Mouse (Mus musculus) gastrocnemius, adult 8-10 months (tissue): ENCODE measurements around the gene Foxp3. TPM values are rescaled to one million over a fixed set of nuclear protein-coding genes. Genes with fewer than 3 reads are reported as not detected.

Experiments
- DNase-seq, 2 experiments: peaks; one replicate each; pipeline ENCODE4 v3.0.0; 2022; ENCODE audit warnings: low spot score in 2 of 2
- total RNA-seq, 4 experiments: library from RNA; stranded (reverse); gene quantifications; 2 replicates each; pipeline ENCODE4 v1.2.4; 2022

Gene Foxp3
- under 1 TPM in 2 of 4 experiments, not detected in 2; 0.19 to 0.59 TPM for total RNA-seq

GRCm38 (mm10) chrX:7573176-7574086 is at the start of gene Foxp3:
TSS of gene Foxp3 (plus strand) at chrX:7573644.
- DNase-seq = peak in 1 of 2 experiments; percentile 30

- no peak for DNase-seq
Observed at GRCm38 (mm10) chrX:7524961-7525360, 48.5 kb upstream of the Foxp3 start.

DNA sequence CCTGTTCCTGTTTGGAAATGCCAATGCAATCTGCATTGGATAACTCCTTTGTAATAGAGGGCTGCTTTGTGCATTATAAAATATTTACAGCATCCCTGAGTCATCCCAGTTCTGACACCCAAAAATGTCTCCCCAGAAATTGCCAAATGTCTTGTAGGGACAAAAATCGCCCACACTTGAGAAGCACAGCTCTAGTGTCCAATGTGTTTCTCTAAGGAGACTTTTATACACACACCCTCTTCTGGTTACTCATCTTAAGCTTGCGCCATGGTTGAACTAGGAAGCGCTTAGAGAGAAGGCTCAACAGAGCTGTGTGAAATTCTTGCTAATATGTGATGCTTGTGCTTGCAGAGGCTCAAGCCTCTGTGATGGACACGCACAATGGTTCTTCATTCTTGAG is 20.0 kb upstream of the Foxp3 start:
- DNase-seq = no peak

GRCm38 (mm10) chrX:7563076-7563475 is 10.4 kb upstream of the Foxp3 start:
- no peak for DNase-seq

- no peak for DNase-seq
Observed at GRCm38 (mm10) chrX:7566352-7566751, 7.1 kb upstream of the Foxp3 start.

DNA sequence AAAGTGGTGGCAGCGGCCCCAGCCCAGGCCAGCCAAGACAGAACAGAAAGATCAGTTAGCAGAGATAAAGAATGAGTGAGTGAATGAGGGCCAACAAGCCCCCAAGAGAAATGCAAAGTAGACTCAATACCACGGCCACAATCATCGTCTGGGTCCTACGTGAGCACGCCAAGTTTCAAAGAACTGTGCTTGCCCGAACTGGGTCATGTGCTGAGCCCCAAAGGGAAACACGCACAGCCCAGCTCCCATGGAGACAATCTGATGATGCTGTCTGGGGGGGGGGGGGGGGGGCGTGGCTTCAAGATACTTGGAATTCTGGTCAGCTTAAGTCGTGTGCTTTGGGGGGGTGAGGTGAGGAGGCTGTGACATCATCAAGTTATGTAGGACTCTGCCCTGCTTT is 6.0 kb upstream of the Foxp3 start:
- DNase-seq = no peak

- DNase-seq = no peak
Observed at GRCm38 (mm10) chrX:7570481-7571175, 2.8 kb upstream of the Foxp3 start.

DNA sequence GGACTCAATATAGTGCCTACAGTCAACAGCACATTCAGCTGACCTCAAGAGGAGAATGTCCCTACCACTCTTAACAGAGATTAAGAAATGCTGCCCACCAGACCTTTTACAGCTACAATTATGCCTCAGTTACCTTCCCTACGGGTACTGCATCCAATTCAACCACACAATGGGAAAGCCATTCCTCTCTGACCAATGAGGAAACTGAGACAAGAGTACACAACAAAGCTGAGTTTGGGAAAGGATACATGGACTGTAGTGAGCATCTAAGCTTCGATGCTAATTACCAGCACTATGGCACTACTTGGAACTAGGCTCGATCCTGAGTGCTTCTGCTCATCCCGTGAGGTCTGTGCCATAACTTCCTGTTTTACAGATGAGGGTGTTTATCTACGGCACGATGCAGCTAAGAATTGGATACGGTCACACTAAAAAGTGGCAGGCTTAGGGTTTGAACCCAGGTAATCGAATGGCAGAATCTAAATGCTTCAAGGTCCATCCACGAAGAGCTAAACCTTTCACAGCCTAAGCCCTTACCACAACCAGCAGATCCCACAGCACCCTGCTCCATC is 1.8 kb upstream of the Foxp3 start:
- DNase-seq = no peak

DNA sequence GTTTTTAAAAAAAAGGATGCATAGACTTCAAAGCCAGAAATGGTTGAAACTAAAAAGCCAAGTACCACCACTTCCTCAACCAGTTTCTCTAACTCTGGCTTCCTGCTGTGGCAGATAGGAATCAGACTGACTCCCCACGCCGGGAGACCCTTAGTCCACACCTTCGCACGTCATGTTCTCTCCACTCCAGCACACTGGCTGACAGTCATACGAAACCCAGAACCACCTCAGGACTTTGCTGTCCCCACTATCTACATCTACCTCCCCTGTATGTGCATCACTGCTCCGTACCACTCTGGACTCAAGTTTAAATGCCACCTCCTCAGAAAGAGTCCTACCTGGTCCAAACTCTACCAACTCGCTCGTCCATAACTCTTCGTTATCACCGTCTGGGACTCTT is 978 bp upstream of the Foxp3 start:
- DNase-seq = no peak

GRCm38 (mm10) chrX:7574087-7574884 is 842 bp downstream of the Foxp3 start, which contains the start of gene Ppp1r3f:
TSS of gene Ppp1r3f (minus strand) at chrX:7574283.
- DNase-seq = peak; percentile 85 to 88

- DNase-seq = no peak
Observed at GRCm38 (mm10) chrX:7574885-7575231, 1.4 kb downstream of the Foxp3 start.

- DNase-seq = no peak
Observed at GRCm38 (mm10) chrX:7581151-7581550, 7.7 kb downstream of the Foxp3 start.

GRCm38 (mm10) chrX:7583881-7584280 is 10.4 kb downstream of the Foxp3 start:
- no peak for DNase-seq

DNA sequence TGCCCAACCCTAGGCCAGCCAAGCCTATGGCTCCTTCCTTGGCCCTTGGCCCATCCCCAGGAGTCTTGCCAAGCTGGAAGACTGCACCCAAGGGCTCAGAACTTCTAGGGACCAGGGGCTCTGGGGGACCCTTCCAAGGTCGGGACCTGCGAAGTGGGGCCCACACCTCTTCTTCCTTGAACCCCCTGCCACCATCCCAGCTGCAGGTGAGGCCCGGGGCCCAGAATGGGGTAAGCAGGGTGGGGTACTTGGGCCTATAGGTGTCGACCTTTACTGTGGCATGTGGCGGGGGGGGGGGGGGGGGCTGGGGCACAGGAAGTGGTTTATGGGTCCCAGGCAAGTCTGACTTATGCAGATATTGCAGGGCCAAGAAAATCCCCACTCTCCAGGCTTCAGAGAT is 12.9 kb downstream of the Foxp3 start:
- no peak for DNase-seq

DNA sequence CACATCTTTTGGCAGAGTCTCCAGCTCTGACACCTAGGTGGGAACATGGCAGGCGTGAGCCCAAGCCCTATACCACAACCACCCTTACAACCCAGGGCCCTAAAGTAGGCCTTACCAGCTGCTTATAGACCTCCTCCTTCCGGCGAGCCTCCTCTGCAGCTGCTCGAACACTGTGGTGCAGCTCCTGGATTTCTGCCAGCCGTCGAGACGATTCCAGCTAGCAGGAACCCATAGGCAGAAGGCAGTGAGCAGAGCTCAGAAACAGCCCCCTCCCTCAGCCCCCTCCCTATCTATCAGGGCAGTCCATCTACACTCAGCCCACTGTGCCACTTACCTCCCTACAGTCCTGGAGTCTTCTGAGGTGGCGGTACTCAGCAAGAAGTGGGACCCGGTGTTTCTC is 21.9 kb downstream of the Foxp3 start:
- no peak for DNase-seq

DNA sequence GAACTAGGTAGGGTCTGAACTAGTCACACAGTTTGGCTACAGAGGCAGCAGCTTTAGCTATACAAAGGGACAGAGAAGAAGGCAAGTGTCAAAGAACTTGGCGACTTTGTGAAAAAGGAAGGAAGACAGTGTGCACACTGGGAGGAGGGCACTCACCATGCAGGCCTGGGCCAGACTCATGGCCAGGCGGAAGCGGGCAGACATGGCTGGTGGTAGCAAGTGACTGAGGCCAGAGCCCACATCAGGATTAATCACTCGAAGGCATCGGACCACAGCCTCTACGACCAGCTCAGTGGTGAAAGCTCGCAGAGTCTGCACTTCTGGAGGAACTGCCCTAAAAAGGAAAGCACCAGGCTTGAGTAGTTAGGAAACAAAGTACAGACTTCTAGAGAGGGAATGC is 30.6 kb downstream of the Foxp3 start:
- no peak for DNase-seq

DNA sequence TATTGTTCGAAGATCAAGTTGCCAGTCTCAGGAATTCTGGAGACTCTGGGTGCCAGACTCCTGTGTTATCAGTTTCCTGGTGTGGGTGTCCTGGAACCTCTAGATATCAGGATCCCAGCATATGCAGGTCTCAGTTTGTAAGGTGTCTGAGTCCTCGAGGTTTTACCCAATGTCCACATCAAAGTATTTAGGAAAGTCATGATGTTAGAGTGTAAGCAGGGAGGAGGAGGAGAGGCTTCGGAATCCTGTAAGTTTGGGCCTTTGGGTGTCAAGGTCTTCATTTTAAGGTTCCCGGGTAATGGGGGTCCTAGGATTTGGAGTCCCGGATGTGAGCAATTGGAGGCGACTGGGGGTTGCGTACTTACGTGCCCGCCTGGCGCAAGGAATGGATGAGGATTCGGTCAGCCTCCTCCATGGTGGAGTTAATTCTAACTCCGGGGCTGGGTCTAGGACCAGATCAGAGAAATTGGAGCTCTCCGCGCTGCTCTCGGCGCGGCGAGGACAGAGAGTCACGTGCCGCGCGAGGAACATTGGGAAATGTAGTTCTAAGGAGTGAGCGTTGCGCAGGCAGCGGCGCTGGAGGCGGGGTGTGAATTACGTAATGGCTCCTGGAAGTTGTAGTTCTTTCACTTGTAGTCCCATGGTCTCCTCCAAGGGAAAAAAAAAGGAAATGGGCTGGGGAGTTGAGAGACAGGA is 31.6 kb downstream of the Foxp3 start, which contains the start of gene Ccdc22:
Ccdc22 (minus strand) TSS at position 639 of the 696 bp plus-strand sequence.
- peak; percentile 72 to 78 for DNase-seq

DNA sequence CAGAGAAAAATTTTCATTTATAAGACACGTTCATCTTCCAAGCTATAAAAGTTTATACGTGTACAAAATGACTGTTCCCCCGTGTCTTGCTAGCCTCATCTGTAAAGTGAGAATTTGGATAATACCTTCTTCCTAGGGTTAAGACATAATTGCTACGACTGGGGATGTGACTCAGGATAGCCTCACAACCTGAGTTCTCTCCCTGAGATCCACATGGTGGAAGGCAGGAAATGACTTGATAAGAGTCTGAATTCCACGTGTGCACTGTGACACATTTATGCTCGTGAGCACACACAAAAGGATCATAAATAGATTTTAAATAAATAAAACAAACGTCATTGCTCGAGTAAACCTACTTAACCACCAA is 32.1 kb downstream of the Foxp3 start:
- no peak for DNase-seq

- DNase-seq = no peak
Observed at GRCm38 (mm10) chrX:7606783-7607182, 33.3 kb downstream of the Foxp3 start, which contains the start of gene Cacna1f. TSS of gene Cacna1f (plus strand) at chrX:7607083.

DNA sequence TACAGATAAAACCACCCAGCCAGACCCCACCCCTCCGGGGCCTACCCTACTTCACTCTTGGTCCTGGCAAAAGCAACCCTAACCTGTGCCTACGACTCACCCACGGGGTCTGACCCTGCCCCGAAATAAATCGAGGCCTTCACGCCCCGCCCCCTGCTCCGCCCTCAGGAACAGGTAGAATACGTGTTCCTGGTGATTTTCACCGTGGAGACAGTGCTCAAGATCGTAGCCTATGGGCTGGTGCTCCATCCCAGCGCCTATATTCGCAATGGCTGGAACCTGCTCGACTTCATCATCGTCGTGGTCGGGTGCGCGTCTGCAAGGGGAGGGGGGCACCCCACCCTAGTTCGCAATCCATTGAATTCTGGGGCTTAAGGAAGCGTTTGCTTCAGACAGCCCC is 36.6 kb downstream of the Foxp3 start:
- no peak for DNase-seq
